Mouse (Mus musculus) liver, adult 2 months (tissue): Measurements from ENCODE around the gene Ctag2.

Source experiments
- CTCF ChIP-seq: fragments of 200-500 bp; IDR thresholded peaks from 2 replicates; pipeline ENCODE4 v1.5.1; 2011; ENCODE audit warnings: low read depth, low read length, control low read depth
- POLR2A ChIP-seq: fragments of 200-500 bp; IDR thresholded peaks from 2 replicates; pipeline ENCODE4 v1.6.1; 2011; ENCODE audit warnings: low read length, control low read depth; ENCODE audit not compliant: insufficient read depth; ENCODE audit errors: extremely low read depth

DNA sequence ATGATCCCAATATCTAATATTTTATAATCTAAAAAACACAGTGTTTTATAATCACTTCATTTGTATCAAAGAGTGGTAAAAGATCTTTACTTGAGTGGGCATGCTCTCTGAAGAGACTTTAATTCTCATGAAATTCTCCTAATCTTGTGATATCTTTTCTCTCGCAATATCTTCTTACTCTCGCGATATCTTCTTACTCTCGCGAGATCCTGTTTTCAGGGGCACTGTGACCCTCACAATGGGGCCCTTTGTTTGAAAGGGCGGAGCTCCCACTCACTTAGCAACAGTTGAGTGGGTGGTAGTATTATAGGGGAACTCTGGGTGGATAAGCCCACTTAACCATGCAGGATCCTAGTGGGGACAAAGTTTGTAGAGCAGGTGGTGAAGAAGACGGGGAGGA lies at the start of gene Ctag2:
- TF ChIP-seq POLR2A (no peak), CTCF (no peak)
